Mouse (Mus musculus): Measurements from ENCODE around the gene Chmp4b.

Gene Chmp4b

DNA sequence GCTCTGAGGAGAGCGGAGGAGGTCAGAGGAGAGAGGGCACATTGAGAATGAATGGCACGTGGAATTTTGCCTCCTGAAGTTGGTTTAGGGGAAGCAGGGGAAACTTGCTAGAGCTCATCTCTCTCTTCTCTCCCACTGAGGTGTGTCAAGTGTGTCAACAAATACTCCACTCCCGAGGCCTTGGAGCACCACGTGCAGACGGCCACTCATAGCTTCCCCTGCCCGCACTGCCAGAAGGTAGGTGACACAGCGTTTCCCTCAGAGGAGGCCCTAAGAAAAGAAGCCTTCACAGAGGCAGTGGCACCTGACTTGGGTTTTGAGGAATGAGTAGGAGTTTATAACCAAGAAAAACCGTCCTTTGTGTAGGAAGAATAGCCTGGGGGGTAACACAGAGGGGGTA lies 10.3 kb upstream of the Chmp4b start:
- no peak for DNase-seq (ENCODE audit: low read depth)

DNA sequence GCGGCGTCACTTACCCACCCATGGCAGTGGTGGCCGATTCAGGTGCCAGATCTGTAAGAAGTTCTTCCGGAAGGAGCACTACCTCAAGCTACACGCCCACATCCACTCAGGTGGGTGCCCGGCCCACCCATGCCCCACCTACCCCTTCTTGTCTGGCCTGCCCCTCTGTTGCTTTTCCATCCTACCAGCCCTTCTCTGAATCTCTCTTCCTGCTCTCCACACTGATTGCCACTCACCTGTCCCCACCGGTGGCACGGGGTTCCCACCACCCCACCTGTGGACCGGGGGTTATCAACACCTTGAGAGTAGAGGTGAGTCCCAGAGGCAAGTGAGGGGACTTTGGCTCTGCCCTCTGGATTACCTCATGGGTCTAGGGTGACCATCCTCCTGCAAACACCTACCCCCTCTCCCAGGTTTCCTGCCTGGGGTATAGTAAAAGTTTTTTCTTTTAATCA lies 9.5 kb upstream of the Chmp4b start:
- no peak for DNase-seq (ENCODE audit: low read depth)

GRCm38 (mm10) chr2:154642712-154643385 lies 8.7 kb upstream of the Chmp4b start:
- DNase-seq (ENCODE audit: low read depth): no peak

- DNase-seq (ENCODE audit: low read depth): no peak
These were observed 4.9 kb upstream of the Chmp4b start for GRCm38 (mm10) chr2:154646634-154647033.

DNA sequence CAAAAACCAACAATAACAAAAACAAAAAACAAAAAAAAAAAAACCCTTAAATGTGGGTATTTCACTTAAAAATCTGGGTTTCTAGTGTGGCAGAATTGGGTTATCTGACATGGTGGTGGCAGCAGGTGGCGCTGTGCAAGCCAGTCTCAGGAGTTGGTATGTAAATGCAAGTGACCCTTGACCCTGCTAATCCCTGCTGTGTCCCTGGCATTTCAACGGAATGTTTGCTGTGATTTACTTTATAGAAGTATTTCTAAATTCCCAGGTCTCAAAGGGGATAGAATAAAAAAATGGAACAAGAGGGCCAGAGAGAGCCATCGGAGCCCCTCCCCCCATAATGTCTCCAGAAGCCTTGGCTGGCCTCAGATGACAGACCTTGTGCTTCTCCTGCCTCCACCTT lies 3.4 kb upstream of the Chmp4b start:
- no peak for DNase-seq (ENCODE audit: low read depth)

DNA sequence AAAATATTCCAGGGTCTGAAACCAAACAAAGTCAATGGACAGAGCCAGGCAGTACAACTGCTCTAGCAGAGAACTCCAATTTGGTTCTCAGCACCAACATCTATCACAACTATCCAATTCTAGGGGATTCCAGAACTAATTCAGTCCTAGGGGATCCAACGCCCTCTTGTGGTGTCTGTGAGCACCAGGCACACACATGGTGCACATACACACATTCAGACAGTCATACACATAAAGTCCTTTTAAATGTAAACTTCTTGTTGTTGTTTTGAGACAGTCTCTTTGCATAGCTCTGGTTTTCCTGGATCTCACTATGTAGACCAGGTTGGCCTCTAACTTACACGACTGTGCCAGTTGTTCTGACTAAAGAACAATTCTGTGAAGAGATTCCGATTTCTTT lies 1.1 kb upstream of the Chmp4b start:
- no peak for DNase-seq (ENCODE audit: low read depth)

- DNase-seq (ENCODE audit: low read depth): no peak
These were observed 3.5 kb downstream of the Chmp4b start for GRCm38 (mm10) chr2:154654976-154655375.

- DNase-seq (ENCODE audit: low read depth): no peak
These were observed 4.4 kb downstream of the Chmp4b start for GRCm38 (mm10) chr2:154655878-154656414.

GRCm38 (mm10) chr2:154656710-154657485 lies 5.4 kb downstream of the Chmp4b start:
- DNase-seq (ENCODE audit: low read depth): peak; percentile 94

GRCm38 (mm10) chr2:154657486-154658237 lies 6.2 kb downstream of the Chmp4b start:
- peak; percentile 61 for DNase-seq (ENCODE audit: low read depth)

DNA sequence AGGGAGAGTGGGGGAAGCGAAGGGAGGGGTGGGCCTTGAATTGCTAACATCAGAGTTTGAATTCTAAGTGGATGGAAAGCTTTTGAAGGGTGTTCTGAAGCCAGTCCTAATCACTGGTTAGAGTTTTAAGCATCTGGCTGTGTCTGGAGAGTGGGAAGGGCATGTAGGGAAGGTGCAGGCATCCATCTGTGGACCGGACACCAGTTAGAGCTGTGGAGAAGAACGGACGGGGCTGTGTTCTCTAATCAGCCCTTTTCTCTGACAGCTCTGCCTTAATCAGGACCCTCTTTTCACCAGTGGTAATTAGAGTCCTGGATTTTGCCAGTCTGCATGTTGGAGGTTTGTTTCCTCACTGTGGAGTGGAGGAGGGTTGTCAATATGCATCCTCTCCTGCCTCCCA lies 7.6 kb downstream of the Chmp4b start:
- no peak for DNase-seq (ENCODE audit: low read depth)

DNA sequence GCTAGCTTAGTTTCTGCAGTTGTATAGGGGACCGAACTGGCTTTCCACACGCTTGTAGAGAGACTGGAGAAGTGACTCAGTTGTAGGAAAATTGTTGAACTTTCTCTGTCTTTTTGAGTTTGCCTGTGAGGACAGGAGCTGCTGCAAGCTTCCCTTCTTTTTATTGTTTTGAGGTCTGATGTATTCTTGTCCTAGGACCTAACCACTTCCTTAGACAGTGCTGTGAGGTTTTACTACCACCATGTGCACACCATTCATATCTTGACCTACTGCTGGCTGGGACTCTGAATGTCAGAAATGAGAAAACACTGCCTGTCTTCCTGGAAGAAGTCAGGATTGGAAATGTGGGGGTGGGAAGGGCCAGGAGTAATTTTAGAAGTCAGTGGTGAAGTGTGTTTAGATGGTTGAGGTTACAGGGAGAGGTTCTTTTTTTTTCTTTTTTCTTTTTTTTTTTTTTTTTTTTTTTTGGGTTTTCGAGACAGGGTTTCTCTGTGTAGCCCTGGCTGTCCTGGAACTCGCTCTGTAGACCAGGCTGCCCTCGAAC lies 8.1 kb downstream of the Chmp4b start:
- no peak for DNase-seq (ENCODE audit: low read depth)

- no peak for DNase-seq (ENCODE audit: low read depth)
These were observed 17.2 kb downstream of the Chmp4b start for GRCm38 (mm10) chr2:154668680-154669079.

- no peak for DNase-seq (ENCODE audit: low read depth)
These were observed 18.6 kb downstream of the Chmp4b start for GRCm38 (mm10) chr2:154670106-154670505.

DNA sequence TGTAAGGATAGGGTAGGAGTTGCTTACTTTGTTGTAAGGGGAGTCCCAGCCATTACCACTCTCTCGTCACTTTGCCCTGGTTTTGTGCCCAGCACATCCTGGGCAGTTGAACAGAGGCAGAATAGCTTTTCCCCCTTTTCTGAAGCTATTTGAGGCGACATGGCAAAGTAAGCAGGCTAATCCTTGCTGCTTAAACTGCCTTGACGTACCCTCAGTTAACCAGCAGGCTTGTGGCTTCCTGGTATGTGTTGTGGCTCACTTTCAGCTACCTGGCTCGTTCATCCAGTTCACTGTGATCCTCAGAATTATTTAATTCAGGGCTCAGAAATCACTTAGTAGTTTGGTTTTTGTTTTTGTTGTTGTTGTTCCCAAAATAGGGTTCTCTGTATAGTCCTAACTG lies 19.2 kb downstream of the Chmp4b start:
- DNase-seq (ENCODE audit: low read depth): no peak

DNA sequence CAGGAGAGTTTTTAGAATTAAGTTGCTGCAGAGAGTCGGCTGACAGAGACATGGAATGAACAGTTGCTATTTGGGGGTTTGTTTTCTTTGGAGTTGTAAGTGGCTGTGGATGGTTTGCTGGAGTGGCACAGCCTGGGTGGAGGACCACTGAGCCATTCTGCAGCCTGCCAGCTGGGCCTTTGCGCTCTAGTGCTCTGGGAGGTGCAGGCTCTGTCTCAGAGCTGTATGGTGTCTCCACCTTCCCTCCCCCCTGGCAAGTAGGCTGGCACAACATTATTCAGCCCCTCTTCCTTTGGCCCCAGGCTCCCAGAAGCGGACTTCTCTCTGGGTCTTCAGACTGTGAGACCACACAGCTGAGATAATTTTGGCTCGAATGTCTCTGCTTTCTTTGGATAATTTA lies 22.5 kb downstream of the Chmp4b start:
- no peak for DNase-seq (ENCODE audit: low read depth)

DNA sequence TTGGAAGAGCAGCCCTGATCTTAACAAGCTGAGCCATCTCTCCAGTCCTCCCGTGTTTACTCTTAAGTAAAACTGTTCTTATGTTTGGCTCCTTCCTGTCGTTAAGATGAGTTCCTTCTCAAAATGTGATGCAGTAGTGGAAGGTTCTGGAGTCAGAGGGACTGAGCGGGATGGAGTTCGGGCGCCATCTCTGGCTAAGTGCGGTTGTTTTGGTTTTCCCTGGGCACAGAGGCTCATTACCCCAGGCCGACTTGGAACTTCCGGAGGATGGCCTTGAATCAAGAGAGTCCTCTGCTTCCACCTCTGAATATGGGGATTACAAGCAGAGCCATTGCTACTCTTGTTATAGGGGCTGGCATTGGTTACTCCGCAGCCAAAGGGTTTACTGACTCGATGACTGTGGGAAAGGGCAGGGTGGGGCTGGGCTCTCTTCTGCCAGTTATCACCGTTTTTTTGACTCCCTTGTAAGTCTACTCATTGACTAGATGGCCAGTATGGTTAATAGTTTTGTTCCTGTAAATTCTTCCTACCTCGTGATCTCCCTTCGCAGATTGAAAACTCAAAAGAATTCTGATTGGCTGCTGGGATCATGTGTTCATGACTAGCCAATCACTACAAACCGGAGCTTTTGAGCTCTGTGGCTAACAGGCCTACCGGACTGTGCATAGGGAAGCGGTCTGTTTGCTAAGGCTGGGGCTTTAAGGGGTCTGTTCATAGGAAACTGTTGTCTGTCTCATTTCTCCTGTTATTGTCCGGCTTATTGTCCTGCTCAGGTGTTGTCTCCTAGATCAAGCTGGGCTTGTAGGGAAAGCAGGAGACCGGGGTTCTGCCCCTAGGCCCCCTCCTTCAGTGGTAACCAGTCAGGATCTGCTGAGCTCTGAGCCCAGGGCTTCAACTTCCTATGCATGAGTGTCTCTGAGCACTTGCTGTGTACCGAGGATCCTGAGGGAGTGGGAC lies 25.4 kb downstream of the Chmp4b start:
- no peak for DNase-seq (ENCODE audit: low read depth)

GRCm38 (mm10) chr2:154677651-154678139 lies 26.2 kb downstream of the Chmp4b start:
- peak; percentile 67 for DNase-seq (ENCODE audit: low read depth)

DNA sequence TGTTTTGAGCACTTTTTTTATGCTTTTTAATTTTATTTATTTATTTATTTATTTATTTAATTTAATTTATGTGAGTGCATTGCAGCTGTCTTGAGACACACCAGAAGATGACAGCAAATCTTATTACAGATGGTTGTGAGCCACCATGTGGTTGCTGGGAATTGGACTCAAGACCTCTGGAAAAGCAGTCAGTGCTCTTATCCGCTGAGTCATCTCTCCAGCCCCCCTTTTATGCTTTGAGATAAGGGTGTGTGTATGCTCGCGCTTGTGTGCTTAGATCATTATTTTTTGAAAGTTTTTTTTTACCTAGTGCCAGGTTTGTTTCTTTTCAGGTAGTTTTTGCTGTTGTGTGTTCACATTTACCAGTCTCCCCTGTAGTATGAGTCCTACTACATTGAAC lies 27.5 kb downstream of the Chmp4b start:
- no peak for DNase-seq (ENCODE audit: low read depth)

- DNase-seq (ENCODE audit: low read depth): no peak
These were observed 28.8 kb downstream of the Chmp4b start for GRCm38 (mm10) chr2:154680337-154680736.

DNA sequence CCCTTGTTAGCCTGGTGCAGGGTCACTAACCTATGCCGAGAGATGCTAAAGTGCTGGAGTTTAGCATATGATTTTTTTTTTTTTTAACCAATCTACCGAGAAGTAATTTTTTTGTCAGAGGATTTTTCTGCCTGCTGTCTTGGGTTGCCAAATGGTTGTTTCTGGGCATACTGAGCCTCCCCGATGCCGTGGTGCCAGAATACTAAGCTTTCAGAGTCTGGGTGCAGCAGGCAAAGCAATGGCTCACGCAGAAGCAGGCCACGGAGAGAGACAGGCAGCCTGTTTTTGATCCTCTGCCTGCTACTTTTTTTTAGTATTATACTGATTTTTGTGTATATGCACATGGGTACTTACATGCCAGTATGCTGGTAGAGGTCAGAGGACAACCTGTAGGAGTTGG lies 29.4 kb downstream of the Chmp4b start:
- DNase-seq (ENCODE audit: low read depth): no peak

All from fibroblast of lung, adult 2 months (primary cell).